Mouse (Mus musculus): ENCODE data around the gene Arsg. TPM values are rescaled to one million over a fixed set of nuclear protein-coding genes. Genes with fewer than 3 reads are reported as not detected.
A peak's percentile ranks its signal among the peaks of the same experiment; 100 is the strongest.

Gene Arsg
- total and polyA plus RNA-seq, 2 experiments from 2014 or later: 4.3 TPM

GRCm38 (mm10) chr11:109474086-109474742 is 1.0 kb downstream of the Arsg start:
- Histone ChIP-seq H3K4me2 (ENCODE audit: low read depth, low read length) (peak overlapping the region; percentile 98), H3K4me1 (ENCODE audit: control insufficient read depth, insufficient read depth) (0 out of 2 replicates have a peak, but pooled peaks cover 3% of the 10 kb centered on the region), H3K9ac (replicated peaks; ENCODE audit: low read depth, low read length) (peak overlapping the region; percentile 83), H3K9me3 (replicated peaks; ENCODE audit: control insufficient read depth, low read length) (no peaks in the 10 kb centered on the region), H3K4me3 (ENCODE audit: low read depth, low read length) (peak overlapping the region; percentile 86), H3K27me3 (ENCODE audit: control insufficient read depth, insufficient read depth, low read length) (0 out of 2 replicates have a peak, but pooled peaks cover 8% of the 10 kb centered on the region), H3K27ac (ENCODE audit: low read depth) (peak overlapping the region; percentile 88; the same call in 1 of the 2 replicates), H3K36me3 (replicated peaks; ENCODE audit: control insufficient read depth, insufficient read depth, low read length) (no peaks in the 10 kb centered on the region)
- ATAC-seq (ENCODE audit: insufficient read depth, low read depth): no peak
- DNase-seq (ENCODE audit: low spot score): no peak
- TF ChIP-seq CTCF (IDR thresholded peaks at IDR 0.05; ENCODE audit: low read depth) (no peak), EP300 (IDR thresholded peaks at IDR 0.05; ENCODE audit: low read depth) (no peak)
- 14% methylated on average over 14 of the region's 14 CpGs for WGBS

- no peak overlapping the region for H3K4me3 ChIP-seq (ENCODE audit: low read depth, low read length)
- 91% methylated on average over 13 of the region's 13 CpGs for WGBS
- DNase-seq (ENCODE audit: low spot score): no peak
Observed at GRCm38 (mm10) chr11:109474836-109475235, 1.7 kb downstream of the Arsg start.

GRCm38 (mm10) chr11:109475717-109476116 is 2.5 kb downstream of the Arsg start:
- Histone ChIP-seq H3K4me3 (ENCODE audit: low read depth, low read length) (no peak overlapping the region), H3K9me3 (replicated peaks; ENCODE audit: control insufficient read depth, low read length) (no peaks in the 10 kb centered on the region), H3K9ac (replicated peaks; ENCODE audit: low read depth, low read length) (no peak overlapping the region), H3K4me1 (ENCODE audit: control insufficient read depth, insufficient read depth) (0 out of 2 replicates have a peak, but pooled peaks cover 3% of the 10 kb centered on the region), H3K36me3 (replicated peaks; ENCODE audit: control insufficient read depth, insufficient read depth, low read length) (no peaks in the 10 kb centered on the region), H3K27me3 (ENCODE audit: control insufficient read depth, insufficient read depth, low read length) (0 out of 2 replicates have a peak, but pooled peaks cover 8% of the 10 kb centered on the region), H3K27ac (ENCODE audit: low read depth) (no peak overlapping the region), H3K4me2 (ENCODE audit: low read depth, low read length) (no peak overlapping the region)
- DNase-seq (ENCODE audit: low spot score) (no peak), ATAC-seq (ENCODE audit: insufficient read depth, low read depth) (no peak)
- WGBS: 87% methylated on average over 4 of the region's 4 CpGs
- no peak for TF ChIP-seq CTCF (IDR thresholded peaks at IDR 0.05; ENCODE audit: low read depth)
- no peak for TF ChIP-seq EP300 (IDR thresholded peaks at IDR 0.05; ENCODE audit: low read depth)

More at GRCm38 (mm10) chr11:109474836-109475235, 1.7 kb downstream of the Arsg start:
- Histone ChIP-seq H3K4me2 (ENCODE audit: low read depth, low read length) (no peak overlapping the region), H3K9ac (replicated peaks; ENCODE audit: low read depth, low read length) (no peak overlapping the region), H3K27ac (ENCODE audit: low read depth) (no peak overlapping the region), H3K9me3 (replicated peaks; ENCODE audit: control insufficient read depth, low read length) (no peaks in the 10 kb centered on the region), H3K4me1 (ENCODE audit: control insufficient read depth, insufficient read depth) (0 out of 2 replicates have a peak, but pooled peaks cover 3% of the 10 kb centered on the region), H3K27me3 (ENCODE audit: control insufficient read depth, insufficient read depth, low read length) (0 out of 2 replicates have a peak, but pooled peaks cover 8% of the 10 kb centered on the region), H3K36me3 (replicated peaks; ENCODE audit: control insufficient read depth, insufficient read depth, low read length) (no peaks in the 10 kb centered on the region)
- no peak for TF ChIP-seq CTCF (IDR thresholded peaks at IDR 0.05; ENCODE audit: low read depth)
- no peak for TF ChIP-seq EP300 (IDR thresholded peaks at IDR 0.05; ENCODE audit: low read depth)
- ATAC-seq (ENCODE audit: insufficient read depth, low read depth): no peak

- Histone ChIP-seq H3K9ac (replicated peaks; ENCODE audit: low read depth, low read length) (no peak overlapping the region), H3K4me2 (ENCODE audit: low read depth, low read length) (no peak overlapping the region), H3K4me1 (ENCODE audit: control insufficient read depth, insufficient read depth) (0 out of 2 replicates have a peak, but pooled peaks cover 3% of the 10 kb centered on the region), H3K4me3 (ENCODE audit: low read depth, low read length) (no peak overlapping the region), H3K36me3 (replicated peaks; ENCODE audit: control insufficient read depth, insufficient read depth, low read length) (no peaks in the 10 kb centered on the region), H3K27me3 (ENCODE audit: control insufficient read depth, insufficient read depth, low read length) (0 out of 2 replicates have a peak, but pooled peaks cover 8% of the 10 kb centered on the region), H3K27ac (ENCODE audit: low read depth) (no peak overlapping the region), H3K9me3 (replicated peaks; ENCODE audit: control insufficient read depth, low read length) (no peaks in the 10 kb centered on the region)
- DNase-seq (ENCODE audit: low spot score): no peak
- no peak for ATAC-seq (ENCODE audit: insufficient read depth, low read depth)
- WGBS: 68% methylated on average over 2 of the region's 2 CpGs
- TF ChIP-seq CTCF (IDR thresholded peaks at IDR 0.05; ENCODE audit: low read depth): no peak
- no peak for TF ChIP-seq EP300 (IDR thresholded peaks at IDR 0.05; ENCODE audit: low read depth)
Observed at GRCm38 (mm10) chr11:109476241-109476640, 3.1 kb downstream of the Arsg start.

- TF ChIP-seq EP300 (IDR thresholded peaks at IDR 0.05; ENCODE audit: low read depth): no peak
- TF ChIP-seq CTCF (IDR thresholded peaks at IDR 0.05; ENCODE audit: low read depth): no peak
- Histone ChIP-seq H3K4me1 (ENCODE audit: control insufficient read depth, insufficient read depth) (0 out of 2 replicates have a peak, but pooled peaks cover 3% of the 10 kb centered on the region), H3K4me2 (ENCODE audit: low read depth, low read length) (no peak overlapping the region), H3K27me3 (ENCODE audit: control insufficient read depth, insufficient read depth, low read length) (0 out of 2 replicates have a peak, but pooled peaks cover 8% of the 10 kb centered on the region), H3K9ac (replicated peaks; ENCODE audit: low read depth, low read length) (no peak overlapping the region), H3K27ac (ENCODE audit: low read depth) (no peak overlapping the region), H3K36me3 (replicated peaks; ENCODE audit: control insufficient read depth, insufficient read depth, low read length) (no peaks in the 10 kb centered on the region), H3K9me3 (replicated peaks; ENCODE audit: control insufficient read depth, low read length) (no peaks in the 10 kb centered on the region), H3K4me3 (ENCODE audit: low read depth, low read length) (no peak overlapping the region)
- ATAC-seq (ENCODE audit: insufficient read depth, low read depth): no peak
- no peak for DNase-seq (ENCODE audit: low spot score)
- WGBS: 58% methylated on average over 6 of the region's 6 CpGs
Observed at GRCm38 (mm10) chr11:109476653-109477052, 3.5 kb downstream of the Arsg start.
